Mouse (Mus musculus) layer of hippocampus, postnatal 10 days (tissue): ENCODE results near the gene Grin2c. TPM values are rescaled to one million over a fixed set of nuclear protein-coding genes. Genes with fewer than 3 reads are reported as not detected.

Source experiments
- DNase-seq, 2 experiments: peaks; one replicate each; pipeline ENCODE4 v3.0.0; 2021; ENCODE audit warnings: low spot score in 2 of 2
- total RNA-seq, 2 experiments: library from RNA; stranded (reverse); gene quantifications; 2 replicates each; pipeline ENCODE4 v1.2.3; 2021

Grin2c gene
- total RNA-seq, 2 experiments from 2014 or later, result 28.6 to 31.9 TPM

DNA sequence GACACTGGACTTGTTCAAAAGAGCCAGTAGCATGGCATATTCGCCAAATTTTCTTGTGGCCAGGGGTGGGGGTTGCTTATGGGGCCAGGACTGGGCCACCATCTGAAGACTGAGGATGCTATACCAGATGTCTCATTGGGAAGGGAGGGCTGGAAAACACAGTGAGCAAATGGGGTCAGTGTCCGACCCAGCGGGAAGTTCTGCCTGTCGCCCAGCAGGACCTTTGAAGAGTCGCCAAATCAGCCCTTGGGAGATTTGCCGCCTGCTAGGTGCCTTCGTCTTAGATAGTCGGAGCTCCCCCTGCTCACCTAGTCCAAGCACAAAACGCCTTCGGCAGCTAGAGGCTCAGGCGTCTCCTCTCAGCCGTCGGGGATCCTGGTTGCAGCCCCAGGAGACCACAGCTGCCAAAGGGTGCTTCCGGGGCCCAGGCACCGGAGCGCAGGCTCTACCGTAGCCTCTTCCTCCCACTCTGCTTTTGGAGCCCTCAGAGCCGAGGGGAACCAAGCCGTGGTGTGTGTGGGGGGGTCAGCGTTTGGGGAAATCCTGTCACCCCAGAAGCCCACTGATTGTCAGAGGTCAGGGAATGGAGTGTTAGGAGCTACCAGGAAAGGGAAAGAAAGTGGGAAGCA is 1.2 kb downstream of the Grin2c start:
- DNase-seq, result no peak

DNA sequence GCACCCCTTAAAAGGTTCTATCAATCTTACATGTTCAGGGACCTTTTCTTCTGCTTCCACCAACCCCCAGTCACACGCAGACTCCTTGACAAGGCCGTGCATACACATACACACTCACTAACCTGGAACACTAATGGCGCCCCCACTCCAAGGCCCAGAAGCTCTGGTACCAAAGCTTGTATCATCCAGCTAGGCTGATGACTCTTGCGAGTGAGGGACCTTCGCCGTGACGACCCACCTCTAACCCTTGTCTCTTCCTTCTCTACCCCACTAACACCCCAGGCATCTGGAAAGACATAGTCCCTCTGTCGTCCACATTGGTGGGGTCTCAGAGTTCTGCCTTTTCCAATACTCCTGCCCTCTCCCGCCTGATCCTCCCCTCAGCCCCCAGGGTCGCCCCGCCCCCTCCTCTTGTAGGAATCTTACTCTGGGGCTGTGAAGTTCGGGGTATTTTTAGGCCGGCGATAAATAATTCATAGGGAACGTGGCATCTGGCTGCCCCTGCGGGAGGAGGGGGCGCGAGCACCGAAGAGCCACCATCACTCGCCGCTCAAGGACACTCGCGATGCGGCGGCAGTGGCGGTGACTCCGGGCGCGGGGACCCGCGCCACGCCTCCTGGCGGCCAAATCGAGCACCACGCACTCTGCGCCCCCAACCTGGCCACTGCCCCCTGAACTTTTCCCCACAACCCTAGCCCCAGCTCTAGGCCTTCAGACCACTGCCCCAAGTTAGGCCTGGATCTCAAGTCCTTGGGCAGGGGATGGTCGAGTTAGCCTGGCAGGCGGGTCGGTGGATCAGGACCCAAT is 2.0 kb downstream of the Grin2c start:
- no peak for DNase-seq

DNA sequence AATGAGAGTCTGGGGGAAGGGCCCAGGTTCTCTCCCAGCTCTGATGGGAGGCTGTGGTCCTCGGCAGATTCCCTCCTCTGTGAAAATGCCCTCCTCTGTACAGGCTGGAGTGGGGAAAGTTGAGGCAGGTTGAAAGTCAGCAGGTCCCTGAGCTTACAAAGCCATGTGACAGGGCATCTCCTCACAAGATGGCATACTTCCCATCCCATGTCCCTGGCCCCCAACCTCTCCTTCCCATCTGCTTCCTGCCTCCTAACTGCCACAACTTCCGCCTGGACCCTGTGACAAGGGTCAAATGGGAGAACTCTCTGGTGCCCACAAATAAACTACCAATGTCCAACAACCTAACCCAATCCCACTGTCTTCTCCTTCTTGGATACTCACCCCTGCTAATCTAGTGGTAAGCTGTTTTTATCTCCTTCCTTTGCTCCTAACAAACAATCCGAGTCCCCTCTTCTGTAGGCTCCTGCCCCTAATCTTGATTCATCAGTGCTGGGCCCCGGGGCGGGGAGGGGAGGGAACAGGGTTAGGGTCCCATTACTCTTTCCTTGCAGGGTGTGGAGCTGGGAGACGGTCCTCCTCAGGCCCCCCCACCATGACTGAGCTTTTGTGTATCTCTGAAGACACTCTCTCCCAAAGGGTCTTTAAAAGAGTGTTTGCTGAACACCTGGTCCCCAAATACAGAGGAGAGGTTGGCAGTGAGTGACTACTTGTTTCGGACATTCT is 2.7 kb downstream of the Grin2c start:
- DNase-seq, result no peak

DNA sequence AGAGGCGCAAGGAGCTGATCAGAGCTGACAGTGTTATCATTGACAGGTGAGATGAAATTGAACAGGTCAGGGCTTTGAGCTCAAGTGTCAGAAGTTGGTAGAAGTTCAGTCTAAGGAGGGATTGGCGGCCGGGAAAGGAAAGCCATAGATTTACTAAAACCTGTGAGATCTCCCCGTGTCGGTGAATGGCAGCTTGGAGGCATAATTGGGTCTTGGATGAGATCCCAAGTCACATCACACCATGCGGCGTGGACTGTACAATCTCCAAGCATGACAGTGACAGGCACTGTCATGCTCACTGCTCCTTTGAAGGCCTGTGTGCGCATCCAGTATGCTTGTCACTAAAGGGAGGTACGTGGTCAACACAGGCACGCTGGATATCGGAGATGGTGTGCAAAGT is 4.1 kb downstream of the Grin2c start:
- DNase-seq, result no peak

DNA sequence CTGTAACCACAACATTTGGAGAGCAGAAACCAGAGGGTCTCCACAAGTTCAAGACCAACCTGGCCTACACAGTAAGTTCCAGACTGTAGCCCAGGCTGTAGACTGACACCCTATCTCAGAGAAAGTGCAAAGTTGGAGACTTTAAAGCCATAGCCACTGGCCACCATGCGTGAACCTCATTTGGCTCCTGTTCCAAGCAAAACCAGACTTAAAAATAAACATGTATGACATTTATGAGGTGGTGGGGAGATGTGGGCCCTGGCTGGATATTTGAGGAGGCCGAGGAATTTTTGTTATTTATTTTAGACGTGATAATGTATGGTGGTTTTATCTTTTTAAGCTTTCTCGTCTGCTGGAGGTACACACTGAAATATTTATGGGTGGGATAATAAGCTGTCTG is 7.9 kb downstream of the Grin2c start:
- DNase-seq, result no peak

DNA sequence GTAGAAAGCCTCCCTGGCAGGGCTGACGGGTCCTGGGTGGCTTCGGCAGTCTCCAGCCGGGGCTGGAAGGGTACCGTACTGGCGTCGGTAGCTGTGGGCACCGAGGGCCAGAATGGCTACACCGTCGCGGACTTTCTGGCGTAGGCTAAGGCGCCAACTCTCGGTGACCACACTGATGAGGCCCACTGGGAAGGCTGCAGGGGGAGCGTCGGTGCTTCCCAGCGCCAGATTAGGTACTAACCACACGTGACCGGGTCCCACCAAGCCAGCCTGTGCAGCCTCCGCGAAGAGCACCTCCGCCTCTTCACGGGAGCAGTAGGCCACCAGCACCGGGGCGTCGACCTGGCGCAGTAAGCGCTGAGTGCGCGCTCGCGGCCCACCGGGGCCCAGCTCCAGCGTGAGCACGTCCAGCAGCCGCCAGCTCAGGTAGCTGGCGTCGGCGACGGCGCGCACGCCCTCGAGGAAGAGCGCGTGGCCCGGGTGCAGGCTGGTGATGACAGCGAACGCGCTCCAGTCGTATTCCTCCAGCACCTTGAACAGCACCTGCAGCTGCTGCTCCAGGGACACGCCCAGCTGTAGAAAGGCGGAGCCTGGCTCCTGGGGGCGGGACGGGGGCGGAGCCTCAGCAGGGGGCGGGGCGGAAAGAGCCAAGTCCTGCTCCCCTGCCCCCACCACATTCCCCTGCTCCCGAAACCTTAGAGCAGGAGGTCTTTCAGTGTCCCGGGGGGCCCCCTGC is 9.1 kb downstream of the Grin2c start:
- no peak for DNase-seq

DNA sequence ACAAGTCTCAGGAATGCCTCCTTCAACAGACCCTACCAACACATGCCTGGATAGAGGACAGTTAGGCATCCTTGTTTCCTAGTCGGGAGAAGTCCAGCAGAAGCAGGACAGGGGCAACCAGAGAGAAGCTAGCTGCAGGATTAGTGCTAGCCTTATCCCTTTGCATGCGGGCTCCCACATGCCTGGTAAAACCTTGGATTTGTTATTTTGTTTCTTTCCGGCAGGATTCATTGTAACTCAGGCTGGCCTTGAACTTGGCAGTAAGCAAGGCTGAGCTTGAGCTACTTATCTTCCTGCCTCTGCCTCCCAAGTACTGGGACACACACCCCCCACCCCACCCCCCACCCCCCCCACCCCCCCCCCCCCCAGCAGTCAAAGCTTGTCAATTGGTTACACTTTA is 15.8 kb downstream of the Grin2c start:
- DNase-seq, result no peak

DNA sequence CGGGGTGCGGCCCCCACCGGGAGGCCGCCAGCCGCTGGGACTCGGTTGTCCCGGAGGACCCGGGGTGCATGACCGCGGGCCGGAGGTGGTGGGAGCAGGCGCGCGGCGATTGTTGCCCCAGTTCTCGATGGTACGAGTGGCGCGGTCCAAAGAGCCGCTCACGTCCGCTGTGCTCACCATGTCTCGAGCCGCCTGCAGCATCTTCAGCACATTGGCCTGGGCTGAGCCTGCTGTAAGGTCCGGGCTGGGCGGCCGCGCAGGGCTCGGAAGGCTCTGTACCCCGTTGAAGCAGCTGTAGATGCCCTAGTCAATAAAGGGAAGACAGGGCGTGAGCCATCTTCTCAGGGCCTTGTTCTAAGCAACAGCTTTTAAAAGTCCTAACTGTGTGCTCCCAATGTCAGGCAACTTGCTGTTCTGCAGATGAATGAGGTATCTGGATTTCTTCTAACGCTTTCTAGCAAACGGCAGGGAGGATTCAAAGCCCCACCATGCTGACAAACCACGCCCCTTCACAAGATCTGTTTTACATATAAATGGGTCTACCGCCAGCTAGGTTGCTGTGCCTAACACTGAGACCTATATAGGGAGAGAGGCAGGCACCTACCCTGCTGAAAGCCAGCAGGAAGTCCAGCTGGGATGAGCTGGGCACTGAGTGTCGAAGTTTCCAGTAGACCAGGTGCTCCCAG is 16.5 kb downstream of the Grin2c start:
- DNase-seq, result no peak

DNA sequence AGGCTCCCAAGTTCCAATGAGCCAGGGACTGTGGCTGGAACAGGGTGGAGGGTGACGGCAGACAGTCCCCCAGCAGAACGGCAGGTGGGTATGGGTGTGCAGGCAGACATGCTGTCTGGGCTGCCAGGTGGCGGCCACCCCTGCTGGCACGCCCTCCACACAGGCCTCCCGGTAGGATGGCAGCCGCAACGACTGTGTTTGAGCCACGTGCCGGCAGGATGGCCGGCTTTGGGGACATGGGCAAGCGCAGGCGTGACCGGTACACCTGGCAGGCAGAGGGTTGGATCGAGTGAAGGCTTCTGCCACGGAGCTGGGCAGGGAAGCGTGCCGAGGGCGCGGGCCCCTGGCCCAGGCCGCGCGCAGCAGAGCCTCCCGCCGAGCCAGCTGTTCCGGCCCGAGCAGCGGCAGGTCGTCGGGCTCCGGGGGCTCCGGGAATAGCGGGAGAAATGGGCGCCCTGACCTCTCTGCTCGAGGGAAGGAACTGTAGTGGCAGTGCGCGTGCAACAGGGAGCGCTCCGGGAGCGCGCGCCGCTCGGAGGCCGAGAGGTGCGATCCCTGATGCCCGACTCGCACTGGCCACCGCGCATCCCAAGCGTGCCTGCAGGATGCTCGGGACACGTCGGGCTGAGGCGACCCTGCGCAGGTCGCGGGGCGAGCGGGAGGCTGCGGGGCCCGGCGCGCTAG is 17.2 kb downstream of the Grin2c start:
- no peak for DNase-seq

DNA sequence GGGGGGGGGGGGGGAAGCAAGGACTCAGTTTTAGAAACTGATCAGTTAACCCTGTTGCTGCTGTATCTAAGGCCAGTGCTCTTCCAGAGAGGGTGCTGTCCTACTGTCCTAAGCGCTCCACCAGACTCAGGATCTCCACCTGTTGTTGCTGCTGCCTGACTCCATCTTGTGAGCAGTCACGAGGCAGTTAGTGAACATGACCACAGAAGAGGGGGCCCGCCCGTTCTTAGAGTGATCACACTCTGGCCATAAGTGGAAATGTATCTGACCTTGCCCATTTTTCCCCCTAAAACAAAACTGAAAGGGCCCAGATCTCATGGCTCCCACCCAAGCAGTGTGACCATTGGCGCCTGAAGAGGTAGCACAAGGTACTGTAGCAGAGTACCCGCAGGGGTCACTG is 19.1 kb downstream of the Grin2c start:
- no peak for DNase-seq

DNA sequence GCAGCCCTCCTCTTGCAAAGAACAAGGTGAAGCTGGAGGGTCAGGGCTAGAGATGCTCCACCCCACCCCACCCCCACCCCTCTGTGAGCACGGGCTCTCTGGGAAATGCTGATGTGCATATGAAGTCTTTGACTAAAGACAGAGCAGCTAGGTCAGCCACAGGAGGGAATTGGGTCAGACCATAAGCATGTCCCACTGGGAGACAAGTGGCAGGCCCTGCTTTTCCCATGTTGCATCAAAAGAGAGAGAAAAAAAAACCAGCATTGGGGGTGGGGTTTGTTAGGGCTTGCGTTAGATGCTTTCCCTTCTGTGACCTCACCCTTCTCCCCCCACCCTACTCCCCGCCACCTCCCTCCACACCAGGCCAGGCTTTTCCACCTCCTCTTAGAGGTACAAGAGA is 19.8 kb downstream of the Grin2c start:
- DNase-seq, result no peak

DNA sequence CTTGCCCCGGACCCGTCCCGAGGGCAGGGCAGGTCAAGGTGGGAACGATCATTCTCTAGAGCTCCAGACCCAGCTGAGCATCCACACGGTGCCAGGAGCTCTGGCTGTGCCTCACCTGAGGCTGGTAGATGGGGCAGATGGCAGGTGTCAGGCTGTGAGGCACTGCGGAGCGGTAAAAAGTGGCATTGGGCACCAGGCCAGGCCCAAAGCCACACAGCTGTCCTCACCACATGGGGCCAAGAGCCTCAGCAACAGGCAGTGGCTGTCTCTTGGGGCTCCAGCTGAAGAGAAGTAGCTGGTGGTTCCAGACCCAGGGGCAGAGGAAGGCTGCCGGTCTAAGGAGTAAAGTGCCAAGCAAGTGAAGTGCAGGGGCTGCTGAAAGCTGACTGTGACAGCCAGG is 20.7 kb downstream of the Grin2c start:
- no peak for DNase-seq

DNA sequence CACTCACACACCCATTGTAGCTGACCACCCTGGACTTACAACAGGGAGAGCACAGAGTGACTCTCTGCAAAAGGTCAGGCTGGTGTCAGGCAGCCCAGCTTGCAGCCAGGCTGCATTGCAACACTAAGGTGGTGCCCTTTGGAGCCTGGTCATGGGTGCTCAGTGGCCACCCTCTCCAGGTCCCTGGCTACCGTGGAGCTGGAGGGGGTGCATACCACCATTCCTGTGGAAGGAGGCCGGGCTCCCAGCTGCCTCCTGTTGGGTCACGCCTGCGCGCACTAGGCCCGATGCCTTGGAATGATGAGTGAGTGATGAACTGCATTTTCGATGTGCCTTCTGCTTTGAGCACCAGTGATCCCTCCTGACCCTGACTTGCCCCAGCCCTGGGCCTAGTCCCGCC is 22.2 kb downstream of the Grin2c start:
- no peak for DNase-seq

DNA sequence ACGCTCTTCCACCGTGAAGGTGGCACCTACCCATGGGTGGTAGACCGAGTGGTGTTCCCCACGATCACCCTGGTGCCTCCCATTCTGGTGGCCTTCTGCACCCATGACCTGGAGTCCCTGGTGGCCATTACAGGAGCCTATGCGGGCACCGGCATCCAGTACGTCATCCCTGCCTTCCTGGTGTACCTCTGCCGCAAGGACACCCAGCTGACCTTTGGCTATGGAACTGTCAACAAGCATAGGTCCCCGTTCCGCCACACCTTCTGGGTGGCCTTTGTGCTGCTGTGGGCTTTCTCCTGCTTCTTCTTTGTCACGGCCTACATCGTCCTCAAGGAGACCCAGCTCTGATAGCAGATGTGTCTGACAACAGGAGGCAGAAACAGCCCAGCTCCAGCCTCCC is 23.3 kb downstream of the Grin2c start:
- no peak for DNase-seq

DNA sequence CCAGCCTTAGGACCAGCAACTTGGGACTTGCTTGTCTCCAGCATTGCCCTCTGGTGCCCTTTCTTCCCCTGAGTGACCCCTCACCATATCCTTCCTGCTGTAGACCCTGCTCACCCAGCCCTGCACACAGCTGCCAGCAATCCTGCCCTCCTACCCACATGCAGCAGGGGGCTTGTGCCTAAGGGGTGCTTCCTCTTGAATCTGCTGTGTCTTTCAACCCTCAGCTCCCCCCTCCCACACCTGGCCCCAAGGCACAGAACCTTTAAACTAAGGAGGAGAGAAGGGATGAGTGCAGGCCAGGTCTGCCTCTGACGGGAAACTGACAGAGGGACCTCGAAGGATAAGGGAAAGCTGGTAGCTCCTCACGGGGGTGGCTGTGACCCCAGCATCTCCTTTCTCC is 24.3 kb downstream of the Grin2c start:
- DNase-seq, result no peak

DNA sequence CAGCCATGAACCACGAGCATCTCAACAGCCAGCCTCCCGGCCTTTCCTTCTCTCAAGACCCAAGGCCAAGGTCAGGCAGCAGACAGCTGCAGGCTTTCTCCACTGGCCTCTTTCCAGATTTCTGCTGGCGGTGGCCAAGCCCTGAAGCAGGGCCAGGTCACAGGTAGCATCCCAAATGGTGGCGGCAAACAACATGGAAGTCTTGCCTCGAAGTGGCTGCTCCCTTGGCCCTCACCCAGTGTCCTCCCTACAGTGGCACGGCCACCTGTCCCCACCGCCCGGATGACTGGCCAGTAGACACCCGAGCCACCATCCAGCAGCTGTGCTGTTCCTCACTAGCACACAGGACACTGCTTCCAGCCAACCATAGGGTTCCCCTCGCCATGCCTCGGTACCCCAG is 25.6 kb downstream of the Grin2c start:
- DNase-seq, result no peak

DNA sequence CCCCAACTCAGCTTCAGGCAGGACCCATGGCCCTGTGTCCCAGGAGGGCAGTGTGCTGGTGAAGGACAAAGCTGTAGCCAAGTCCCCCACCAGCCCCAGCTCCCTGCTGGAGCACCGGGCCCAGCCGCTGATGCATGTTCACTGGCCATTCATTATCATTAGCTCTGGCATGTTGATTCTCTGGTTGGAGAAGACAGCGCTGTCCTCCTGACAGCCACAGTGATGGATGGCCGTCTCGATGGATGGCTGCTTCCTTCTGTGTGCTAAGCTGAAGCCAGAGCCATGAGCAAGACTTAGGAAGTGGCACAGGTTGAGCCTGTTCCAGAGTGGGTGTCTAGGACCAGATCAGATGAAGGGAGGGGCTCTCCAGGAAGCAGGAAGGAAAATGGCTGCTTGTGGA is 30.5 kb downstream of the Grin2c start:
- no peak for DNase-seq

DNA sequence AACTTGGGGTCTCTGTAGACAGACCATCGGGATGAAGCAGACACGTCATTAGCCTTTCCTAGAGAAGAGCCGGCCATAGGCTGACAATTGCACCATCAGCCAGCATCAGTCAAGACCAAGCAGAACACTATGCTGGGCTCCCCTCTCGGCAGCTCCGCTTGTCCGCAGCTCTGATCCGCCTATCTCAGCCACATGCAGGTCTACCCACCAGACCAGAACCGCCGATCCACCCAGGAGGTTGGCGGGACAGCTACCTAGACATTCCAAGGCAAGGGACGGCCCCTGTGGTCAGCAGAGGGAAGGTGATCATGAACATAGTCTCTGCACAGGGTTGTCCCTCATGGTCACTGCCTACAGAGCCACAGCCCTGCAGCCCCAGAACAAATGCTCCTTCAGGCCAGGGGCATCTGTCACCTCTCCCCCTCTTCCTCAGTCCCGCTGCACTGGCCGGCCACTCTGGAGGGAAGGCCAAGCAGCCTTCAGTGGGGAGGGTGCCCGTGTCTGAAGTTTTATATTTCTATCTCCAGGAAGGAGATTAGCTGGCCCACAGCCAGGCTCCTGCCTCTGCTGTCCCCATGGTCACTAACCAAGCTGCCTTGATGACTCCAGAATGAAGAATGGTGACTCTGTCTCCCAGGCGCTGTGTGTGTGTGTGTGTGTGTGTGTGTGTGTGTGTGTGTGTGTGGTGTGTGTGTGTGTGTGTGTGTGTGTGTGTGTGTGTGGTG is 32.6 kb downstream of the Grin2c start:
- peak in 1 of 2 experiments; percentile 46 for DNase-seq

DNA sequence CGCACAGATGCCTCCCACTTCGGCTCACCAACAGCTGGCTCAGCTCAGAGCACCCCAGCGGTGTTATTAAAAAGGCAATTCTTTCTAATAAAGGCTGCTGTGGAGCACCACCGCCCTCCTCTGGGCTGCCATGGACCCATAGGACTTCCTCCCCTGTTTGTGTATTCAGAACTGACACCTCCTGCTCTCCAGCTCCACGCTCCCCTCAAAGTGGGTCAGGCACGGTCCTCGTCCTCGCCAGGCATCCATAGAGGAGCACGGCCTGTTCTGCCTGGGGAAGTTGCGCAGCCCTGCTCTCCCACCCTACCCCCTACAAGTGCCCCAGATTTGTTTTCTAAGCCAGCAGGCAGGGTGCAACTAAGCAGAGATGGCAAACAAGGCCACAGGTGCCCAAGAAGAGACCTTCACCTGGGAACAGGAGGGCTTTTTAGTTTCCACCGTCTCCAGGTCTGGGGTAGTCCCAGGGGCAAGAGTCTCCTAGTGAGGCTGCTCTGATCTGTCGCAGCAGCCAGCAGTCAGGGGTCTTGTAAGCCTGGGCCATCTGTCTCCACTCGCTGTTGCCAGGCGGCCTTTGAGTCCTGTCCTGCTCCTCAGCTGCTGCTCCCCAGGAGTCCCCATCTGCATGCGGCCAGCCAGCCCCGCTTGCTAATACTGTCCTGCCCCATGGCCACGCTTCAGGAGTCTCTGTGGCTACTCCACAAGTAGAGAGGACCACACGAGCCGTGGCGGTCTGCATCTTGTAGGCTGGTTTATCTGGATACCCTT is 33.3 kb downstream of the Grin2c start:
- DNase-seq, result peak; percentile 49 to 57
